Mouse (Mus musculus) heart, adult 2 months (tissue): ENCODE data around the gene Kank2.

ENCODE experiments used
- CTCF ChIP-seq: fragments of 200-600 bp; IDR thresholded peaks from 2 replicates; pipeline ENCODE4 v1.8.1; 2022; ENCODE audit warnings: antibody characterized with exemption, mild to moderate bottlenecking, moderate library complexity
- EP300 ChIP-seq: fragments of 200-500 bp; IDR thresholded peaks from 2 replicates; pipeline ENCODE4 v1.6.1; 2011; ENCODE audit warnings: low read depth, low read length, control low read depth; ENCODE audit not compliant: insufficient read depth
- POLR2A ChIP-seq: fragments of 200-500 bp; IDR thresholded peaks from 2 replicates; pipeline ENCODE4 v1.6.1; 2011; ENCODE audit warnings: mild to moderate bottlenecking, low read depth, low read length, control low read depth; ENCODE audit not compliant: insufficient read depth

- TF ChIP-seq CTCF = no peak
- TF ChIP-seq POLR2A = no peak
- TF ChIP-seq EP300 = no peak
These were observed 21.6 kb upstream of the Kank2 start for GRCm38 (mm10) chr9:21820183-21820582.
